Mouse (Mus musculus): ENCODE measurements around the gene Ntn1.

The Ntn1 gene

DNA sequence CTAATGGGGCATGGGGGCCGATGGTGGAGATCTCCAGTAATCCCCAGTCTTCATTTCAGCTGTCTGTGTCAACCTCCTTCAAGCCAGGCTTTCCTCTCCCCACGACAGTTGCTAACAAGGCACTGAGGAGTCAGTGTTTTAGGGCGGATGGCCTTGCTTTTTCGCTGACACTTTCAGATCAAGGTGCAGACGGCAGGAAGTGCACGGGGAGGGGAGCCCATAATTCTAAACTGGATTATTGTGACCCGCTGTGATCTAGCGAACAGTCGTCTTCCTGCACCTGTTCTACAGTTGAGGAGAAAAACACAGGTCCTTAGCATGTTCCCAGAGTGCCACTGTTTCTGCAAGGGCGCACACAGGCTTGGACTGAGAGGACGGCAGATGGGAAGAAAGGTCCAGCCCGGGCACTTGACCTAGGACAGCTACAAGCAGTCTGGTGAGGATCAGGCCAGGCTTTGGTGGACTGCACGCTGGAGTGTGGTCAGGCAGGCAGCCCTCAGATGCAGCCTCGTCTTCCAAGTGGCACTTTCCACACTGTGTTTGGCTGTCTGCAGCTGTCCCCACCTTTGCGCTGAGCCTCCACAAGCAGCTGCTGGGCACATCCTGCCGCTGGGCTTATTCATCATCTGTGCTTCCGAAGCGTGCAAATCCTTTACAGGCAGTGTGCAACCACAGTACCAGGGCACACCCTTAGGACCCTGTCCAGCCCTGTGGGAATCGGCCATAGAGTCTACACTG is 129.7 kb downstream of the Ntn1 start:
- DNase-seq (ENCODE audit: low read depth, low spot score), result no peak

DNA sequence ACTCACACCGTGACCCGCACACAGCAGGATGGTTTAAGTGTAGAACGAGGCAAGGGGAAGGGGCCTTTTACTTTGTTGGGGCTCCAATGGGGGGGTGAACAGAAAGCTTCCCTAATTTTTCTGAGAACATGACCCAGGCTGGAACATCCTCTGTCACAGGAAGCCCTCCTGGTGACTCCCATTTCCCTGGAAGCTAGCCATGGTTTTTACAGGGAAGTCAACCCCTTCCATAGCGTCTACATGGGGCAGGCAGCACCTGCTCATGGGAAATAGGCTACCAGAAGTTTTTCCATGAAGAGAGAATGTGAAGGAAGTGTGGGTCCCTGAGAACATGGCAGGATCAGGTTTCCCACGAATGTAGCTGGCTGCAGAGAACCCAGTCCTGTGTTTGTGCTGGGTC is 136.3 kb downstream of the Ntn1 start:
- no peak for DNase-seq (ENCODE audit: low read depth, low spot score)

DNA sequence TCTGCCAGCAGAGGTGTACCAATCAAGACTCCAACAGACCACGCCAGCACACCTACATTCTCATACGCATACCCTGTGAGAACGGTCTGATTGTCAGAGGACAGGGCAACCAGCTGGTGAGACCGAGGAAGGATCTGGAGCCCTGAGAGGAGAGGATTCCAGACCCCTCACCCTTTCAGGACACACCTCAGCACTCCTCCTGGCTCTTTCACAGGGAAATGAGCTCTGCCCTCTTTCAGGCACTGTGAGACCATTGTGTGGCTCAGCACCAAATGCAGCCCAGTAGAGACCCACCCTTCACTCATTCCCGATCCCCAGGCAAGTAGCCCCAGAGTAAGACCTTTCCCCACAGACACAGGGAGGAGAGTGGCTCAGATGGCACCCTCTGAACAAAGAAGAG is 137.5 kb downstream of the Ntn1 start:
- DNase-seq (ENCODE audit: low read depth, low spot score), result no peak

DNA sequence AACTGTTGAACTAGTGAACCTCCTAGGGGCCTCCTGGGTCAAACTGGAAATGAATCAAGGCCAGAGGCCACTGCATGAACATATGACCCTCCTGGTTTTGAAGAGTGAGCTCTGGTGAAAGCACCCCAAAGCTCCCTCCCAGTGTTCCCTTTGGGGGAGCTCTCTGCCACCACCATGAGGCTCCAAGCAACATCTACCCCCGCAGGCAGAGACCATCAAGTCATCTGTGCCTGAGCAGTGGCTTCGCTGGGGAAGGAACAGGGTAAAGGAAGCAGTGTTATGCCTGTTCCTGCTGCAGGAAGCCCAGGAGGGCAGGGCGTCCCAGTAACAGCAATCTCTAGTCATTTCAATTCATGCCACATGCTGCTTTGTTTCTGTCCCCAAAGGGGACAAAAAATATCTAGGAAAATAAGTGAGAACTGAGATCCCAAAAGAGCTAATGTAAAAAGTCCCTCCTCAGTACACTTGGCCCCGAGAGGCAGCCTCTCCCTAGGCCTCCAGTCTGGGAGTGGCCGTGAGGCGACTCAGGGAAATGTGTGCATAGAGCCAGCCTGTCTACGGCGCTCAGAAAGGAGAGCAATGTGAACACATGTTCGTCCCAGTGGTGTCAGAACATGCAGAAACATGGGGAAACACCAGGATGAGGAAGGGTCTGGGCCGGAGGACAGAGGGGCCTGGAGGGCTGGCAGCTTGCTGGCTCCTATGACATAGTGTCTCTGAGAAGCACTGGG is 139.3 kb downstream of the Ntn1 start:
- DNase-seq (ENCODE audit: low read depth, low spot score), result no peak

DNA sequence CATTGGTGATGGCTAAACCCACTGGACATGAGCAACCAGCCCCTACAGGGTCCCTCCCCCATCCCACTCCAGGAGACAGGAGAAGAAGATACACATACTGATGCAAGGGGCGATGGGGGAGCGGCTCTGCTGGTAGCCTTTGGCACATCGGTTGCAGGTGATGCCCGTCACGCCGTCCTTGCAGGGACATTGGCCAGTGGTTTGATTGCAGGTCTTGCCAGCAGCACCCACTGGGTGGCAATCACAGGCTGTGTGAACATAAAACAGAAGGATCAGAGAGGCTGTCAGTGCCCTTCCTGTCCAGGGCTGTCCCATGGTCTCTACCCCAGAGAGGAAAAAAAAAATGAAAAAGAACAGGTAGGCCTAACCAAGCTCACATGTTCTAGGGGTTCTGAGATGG is 140.2 kb downstream of the Ntn1 start:
- DNase-seq (ENCODE audit: low read depth, low spot score), result no peak

DNA sequence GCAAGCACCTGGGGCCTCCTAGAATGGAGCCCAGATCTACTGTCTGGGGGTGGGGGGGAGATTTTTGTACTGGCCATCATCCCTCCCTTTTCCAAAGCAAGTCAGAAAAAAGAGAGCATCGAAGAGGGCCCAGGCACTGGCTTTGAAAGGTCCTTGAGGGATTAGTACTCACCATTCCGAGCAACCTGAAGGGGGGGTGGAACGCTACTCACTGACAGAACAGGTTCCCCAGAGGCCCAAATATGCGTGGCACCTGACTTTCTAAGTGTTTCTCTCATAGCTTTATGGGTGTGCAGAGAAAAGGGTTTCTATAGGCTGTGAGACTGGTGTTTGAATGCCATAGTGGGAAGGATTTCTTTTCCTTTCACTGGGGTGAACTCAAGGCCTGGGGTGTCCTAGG is 142.1 kb downstream of the Ntn1 start:
- no peak for DNase-seq (ENCODE audit: low read depth, low spot score)

DNA sequence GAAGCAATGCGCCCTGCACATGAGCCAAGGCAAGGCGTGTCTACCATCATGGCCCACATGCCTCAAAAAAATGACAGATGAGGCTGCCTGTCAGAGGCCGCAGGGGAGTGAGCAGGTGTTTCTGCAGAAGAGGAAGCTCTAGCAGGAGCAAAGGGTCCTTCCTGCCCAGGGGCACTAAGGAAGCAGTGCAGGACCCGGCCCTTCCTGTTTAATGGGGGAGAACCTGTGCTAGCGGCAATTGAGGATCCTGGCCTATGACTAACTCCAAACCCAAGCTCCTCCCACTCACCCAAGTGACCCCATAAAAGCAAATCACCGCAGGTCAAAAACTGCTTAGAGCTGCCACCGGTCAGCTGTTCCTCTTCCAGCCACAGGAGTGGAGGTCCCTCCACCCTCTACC is 147.1 kb downstream of the Ntn1 start:
- DNase-seq (ENCODE audit: low read depth, low spot score), result no peak

DNA sequence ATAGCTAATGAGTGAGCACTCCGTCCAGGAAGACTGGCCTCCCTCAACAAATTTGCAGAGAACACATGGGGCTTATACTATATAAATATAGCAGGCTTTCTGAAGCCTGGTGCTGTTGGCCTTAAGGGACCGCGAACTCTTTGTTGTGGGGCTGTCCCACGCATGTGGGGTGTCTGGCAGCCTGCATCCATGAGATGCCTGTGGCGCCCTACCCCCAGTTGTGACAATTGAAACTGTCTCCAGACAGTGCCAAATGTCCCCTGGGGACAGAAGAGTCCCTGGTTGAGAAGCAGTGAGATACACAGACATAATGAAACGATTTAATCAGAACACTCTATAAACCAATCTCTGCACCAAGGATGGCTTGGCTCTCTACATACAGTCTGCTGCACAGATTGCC is 150.5 kb downstream of the Ntn1 start:
- DNase-seq (ENCODE audit: low read depth, low spot score), result no peak

DNA sequence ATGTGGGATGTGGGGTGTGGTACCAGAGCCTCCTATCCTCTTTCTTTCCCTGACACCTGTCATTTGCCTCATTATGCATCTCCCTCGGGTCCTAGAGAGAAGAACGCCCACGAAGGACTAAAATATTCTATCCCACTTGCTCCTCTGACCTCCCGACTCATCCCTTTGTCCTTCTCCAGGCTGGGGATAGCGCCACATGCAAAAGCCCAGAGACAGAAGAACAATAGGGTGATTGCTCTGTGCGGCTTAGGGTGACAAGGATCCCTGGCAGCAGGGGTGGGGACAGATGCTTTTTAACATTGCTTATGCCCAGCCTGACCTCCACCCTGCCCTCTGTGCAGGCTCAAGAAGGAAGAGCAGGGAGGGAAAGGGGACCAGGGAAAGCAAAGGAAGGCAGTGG is 152.7 kb downstream of the Ntn1 start:
- no peak for DNase-seq (ENCODE audit: low read depth, low spot score)

DNA sequence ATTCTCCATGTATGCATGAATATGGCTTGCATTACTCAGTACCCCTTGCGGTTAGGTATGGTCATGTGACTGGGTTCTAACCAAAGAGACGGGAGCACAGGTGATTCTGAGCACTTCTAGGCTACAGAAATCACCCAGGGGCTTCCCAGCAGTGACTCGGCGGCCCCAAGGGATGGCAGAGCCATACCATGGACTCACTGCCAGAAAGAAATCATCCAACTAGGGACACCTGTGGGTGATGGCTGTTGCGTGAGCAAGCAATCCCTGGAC is 155.7 kb downstream of the Ntn1 start:
- no peak for DNase-seq (ENCODE audit: low read depth, low spot score)

DNA sequence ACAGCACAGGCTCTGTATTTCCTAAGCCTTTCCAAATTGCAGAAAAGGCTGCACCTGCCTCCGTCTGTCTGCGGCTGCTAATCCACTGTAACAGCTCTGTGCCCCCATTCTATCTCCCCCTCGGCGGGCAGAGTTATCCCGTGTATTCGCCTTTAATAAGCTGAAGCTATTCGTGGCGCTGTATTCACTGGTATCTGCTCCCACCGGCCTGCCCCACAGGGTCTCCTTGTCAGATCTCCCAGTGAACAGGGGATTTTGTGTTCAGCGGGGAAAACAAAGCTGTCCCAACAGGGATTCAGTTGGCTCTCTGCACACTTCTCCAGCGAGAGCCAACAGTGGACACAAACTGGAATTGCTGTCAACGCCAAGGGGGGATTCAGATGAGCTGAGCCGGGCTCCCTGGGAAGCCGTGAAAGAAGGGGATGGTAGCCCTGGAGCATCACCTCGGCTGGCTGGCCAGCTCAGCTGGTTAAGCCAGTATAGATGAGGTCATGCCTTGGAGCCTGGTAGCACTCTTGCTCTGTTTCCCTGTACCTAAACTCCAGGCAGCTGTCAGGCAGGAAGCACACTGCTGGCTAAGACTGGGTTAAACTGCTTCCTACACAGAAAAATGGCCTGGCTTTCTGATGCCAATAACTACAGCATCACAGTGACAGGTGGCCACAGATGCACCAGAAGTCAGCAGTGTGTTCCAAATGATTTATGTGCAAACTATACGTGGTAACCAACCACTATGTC is 156.2 kb downstream of the Ntn1 start:
- DNase-seq (ENCODE audit: low read depth, low spot score), result no peak

DNA sequence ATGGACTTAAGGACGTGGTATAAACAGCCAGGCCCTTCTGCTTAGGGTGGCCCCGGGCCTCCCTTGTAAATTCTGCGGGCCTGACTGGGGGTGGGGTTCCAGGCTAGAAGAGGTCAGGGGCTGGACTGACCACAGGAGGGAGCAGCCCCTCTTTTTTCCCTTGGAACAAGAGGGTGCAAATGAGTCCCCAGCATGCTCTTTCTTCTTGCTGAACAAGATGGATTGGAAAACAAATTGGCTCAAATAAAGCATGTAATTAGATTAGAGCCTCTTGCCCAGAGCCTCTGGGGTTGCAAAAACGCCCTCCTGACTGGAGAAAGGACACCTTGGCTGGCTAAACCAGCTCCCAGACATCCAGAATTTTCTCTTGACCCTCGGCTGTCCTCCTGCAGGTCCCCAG is 160.9 kb downstream of the Ntn1 start:
- no peak for DNase-seq (ENCODE audit: low read depth, low spot score)

DNA sequence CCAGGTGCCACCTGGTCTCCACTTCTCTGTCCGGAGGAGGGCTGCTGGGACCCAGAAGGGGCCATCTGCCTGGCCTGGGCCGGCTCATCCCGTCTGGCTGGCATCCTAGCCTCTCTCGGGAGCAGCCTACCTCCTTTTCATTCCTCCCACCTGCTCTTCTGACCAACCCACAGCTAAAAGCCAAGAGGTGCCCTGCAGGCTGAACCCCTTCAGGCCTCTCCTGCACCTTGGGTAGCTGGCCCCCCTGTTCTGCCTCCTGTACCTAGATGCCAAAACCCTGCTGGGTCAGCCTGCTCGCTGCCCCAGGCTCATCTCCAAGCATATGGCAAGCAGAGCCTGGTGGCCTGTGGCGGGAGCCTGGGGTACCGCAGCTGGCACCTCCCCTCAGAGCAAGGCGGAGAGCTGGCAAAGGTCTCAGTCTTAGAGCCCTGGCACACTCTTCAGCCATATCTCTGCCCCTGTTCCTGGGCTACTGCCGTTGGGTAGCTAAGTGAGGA is 167.1 kb downstream of the Ntn1 start:
- no peak for DNase-seq (ENCODE audit: low read depth, low spot score)

DNA sequence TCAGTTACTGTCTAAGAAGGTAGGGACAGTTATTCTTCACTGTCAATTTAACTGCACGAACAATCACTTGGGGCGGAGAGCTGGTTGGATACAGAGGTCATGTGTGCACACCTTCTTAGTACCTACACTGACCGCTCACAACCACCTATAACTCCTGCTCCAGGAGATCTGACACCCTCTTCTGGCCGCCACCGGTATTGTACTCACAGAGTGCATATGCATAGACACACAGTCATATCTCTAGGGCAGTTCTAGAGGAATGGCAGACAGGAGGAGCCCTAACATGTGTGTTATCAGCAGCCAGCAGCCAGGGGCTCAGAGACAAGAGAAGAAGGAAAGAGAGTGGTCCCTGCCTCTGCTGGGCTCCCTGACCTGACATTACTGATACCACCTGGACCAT is 169.1 kb downstream of the Ntn1 start:
- DNase-seq (ENCODE audit: low read depth, low spot score), result no peak

DNA sequence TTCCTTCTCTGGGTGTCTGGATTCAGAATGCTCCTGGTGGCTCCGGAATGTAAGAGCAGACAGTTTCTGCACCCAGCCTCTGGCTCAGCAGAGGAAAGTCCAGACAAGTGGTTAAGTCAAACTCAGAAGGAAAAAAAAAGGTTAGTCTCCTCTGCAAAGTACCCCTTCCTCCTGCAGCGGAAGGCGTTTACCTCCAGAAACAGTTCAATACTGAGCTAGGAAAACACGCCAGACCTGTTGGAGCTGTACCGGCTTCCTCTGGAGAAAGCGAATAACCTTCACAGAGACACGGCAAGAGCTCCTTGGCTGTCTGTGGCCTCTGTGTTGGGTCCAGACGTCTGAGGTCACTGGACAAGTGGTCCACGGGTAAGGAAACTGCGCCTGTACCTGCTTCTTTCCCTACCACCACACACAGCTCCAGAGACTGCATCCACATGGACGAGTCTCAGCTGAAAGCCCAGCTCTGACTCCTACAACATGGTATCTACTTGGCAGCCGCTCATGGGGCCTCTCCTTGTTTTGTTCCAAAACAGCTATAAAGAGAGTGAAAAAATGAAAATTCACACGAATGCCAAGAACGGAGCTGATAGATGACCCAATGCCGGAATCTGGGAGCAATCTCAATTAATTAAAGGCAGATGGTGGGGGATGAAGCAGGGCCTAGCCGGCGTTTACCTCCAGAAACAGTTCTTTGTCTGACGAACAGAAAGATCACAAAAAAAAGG is 171.5 kb downstream of the Ntn1 start:
- no peak for DNase-seq (ENCODE audit: low read depth, low spot score)

DNA sequence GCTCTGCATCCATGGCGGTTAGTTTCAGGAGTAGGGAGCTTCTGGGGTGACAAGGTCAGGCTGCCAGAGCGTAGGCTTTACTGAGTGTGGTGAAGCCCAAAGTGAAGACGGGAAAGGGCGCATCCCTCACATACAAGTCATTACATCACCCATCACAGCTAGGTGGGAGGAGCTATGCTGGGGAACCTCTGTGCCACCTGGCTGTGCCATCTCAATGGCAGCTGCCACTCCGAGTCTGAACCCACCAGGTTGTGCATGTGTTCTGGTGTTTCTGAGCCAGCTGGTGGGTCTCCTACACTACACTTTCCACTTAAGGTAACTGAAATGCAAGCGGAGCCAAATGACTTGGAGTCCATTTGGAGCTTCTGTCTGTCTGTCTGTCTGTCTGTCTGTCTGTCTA is 172.8 kb downstream of the Ntn1 start:
- no peak for DNase-seq (ENCODE audit: low read depth, low spot score)

DNA sequence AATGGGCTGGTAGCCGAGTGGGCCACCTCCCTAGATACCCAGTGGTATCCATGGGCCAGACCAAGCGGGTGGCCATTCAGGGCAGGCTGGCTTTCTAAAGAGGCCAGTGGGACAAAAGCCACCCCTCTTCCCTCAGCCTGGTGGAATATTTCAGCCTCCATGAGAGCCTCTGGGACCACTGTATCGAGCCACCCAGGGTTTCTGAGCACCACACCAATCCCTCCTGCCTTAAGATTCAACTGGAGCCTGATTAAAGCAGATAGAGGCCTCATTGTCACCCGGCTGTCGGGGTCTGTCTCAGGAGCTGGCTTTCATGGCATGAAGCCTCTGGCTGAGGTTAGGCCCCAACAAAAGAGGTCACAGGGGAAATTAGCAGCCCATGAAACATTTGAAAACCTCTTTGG is 174.0 kb downstream of the Ntn1 start:
- DNase-seq (ENCODE audit: low read depth, low spot score), result no peak

DNA sequence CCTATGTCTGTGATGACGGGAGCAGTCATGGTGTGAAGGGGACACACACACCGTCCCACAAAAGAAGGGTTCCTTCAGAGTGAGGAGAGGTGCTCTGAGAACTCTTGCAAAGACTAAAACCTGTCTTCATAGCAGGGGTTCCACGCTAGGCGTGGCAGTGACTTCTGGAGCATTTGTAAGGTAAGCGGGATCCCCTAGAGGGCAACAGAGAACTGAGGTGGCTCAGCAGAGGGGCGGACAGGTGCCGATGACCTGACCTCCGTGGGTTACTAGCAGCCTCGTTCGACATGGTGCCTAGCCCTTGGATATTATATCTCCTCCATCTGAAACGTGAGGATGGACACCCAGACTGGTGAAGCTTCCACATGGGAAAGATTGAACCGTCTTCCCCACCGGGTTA is 177.5 kb downstream of the Ntn1 start:
- no peak for DNase-seq (ENCODE audit: low read depth, low spot score)

DNA sequence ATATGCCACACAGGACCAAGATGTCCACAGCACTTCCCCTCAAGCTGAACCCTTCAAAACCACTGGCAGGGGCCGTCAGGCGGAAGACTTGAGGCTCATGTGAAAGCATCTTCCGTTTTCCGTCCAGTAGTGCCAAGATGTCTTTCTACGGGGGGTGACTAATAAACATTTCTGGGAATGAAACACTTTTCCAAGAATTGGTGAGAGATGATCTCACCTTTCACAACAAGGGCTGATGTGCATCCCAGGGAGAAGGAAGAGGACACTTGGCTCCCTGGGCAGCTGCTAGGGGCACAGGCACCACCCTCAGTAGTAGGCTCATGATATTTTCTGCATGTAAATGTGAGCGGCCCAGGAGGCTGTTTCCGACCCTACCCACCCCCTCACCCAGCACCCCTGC is 178.4 kb downstream of the Ntn1 start:
- no peak for DNase-seq (ENCODE audit: low read depth, low spot score)

DNA sequence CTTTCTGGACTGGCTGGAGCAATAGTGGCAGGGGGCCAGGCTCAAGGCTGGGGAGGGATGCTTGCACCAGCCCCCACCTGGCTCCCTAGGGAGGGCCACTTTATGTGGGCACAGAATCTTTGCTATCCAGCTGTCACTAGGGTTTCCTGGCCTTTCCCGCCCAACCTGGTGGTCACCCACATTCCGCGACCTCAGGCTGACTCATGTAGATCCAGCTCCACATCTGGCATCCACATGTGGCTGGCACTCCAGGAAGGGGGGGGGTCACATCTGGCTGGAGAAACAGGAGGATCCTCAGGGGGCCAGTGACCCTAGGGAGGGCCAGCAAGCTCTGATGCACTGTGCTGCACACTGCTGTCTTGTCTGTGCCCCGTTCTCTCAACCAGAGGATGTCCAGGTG is 179.9 kb downstream of the Ntn1 start:
- no peak for DNase-seq (ENCODE audit: low read depth, low spot score)

DNA sequence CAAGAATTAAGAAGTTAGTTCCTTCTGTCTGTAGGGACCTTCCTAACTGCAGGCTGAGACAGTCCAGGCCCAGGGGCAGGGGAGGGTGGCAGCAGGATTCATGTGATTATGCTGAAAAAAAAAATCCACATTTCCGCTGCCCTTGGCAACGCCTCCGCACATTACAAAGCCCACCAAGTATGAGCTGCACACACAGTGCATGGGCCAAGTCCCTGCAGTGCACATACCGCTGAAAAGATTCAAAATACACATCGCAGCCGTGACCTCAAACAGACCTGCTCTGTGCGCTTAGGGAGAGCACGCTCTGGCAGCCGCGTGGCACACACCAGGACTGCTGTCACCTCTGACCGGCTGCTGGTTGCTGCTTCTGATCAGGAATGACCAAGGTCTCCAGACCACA is 184.6 kb downstream of the Ntn1 start:
- DNase-seq (ENCODE audit: low read depth, low spot score), result no peak

DNA sequence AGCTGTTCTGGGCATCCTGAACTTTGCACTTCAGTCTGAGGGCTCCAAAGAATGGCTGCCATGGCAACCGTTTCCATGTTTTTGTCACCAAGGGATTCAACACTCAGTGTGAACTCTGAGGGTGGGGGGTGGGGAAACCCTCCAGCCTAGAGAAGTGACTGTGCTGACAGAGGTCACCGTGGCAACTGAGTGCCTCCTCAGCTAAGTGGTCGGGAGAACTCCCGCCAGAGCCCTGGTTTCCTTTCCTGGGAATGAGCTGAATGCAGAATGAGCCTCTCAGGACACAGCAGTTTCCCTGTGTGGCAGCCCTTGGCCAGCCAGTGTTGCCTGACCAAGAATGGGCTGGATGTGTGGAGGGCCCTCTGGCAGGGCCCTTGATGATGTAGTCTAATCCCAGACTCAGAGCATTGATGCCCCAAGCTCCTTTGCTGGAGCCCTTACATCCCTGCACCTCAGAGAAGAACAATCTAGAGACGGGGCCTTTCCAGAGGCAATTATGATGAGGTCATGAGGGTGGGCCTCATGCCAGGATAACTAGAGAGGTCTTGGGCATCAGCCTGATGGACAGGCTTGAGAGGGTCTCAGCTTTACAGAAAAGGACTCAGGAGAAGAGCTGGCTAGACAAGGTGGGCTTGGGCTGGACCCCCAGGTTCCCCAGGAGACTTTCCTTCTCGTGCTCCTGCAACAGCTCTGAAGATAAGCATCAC is 185.3 kb downstream of the Ntn1 start:
- DNase-seq (ENCODE audit: low read depth, low spot score), result no peak
